Mouse (Mus musculus) lung, postnatal 0 days (tissue): ENCODE results near the gene Prkab1. TPM values are rescaled to one million over a fixed set of nuclear protein-coding genes. Genes with fewer than 3 reads are reported as not detected.

Experiments used
- ATAC-seq: fragments of 200-750 bp; cut with Nextera tagmentation; 2 replicates; pipeline ENCODE4 v1.8.0; 2017; ENCODE audit warnings: moderate library complexity
- DNase-seq: peaks from one replicate; pipeline ENCODE4 v3.0.0-alpha.2; 2016; ENCODE audit warnings: low spot score
- H3K27ac ChIP-seq: fragments of 300-500 bp; sonication (generic); 2 replicates; pipeline ENCODE4 v1.5.1; 2014; ENCODE audit warnings: antibody characterized with exemption, mild to moderate bottlenecking, low read length, mixed read lengths
- H3K27me3 ChIP-seq: fragments of 300-500 bp; sonication (generic); replicated peaks from 2 replicates; pipeline ENCODE4 v1.6.1; 2014; ENCODE audit warnings: low read length, mixed read lengths; ENCODE audit not compliant: insufficient read depth
- H3K36me3 ChIP-seq: fragments of 300-500 bp; sonication (generic); 2 replicates; pipeline ENCODE4 v1.6.1; 2014; ENCODE audit warnings: low read length, mixed read lengths; ENCODE audit not compliant: insufficient read depth
- H3K4me1 ChIP-seq: fragments of 300-500 bp; sonication (generic); 2 replicates; pipeline ENCODE4 v1.6.1; 2014; ENCODE audit warnings: antibody characterized with exemption, low read depth, low read length, mixed read lengths; ENCODE audit not compliant: insufficient read depth
- H3K4me2 ChIP-seq: fragments of 300-500 bp; sonication (generic); replicated peaks from 2 replicates; pipeline ENCODE4 v1.6.1; 2014; ENCODE audit warnings: low read depth, mild to moderate bottlenecking, low read length, moderate library complexity, mixed read lengths
- H3K4me3 ChIP-seq: fragments of 300-500 bp; sonication (generic); 2 replicates; pipeline ENCODE4 v1.5.1; 2014; ENCODE audit warnings: low read depth, low read length
- H3K9ac ChIP-seq: fragments of 300-500 bp; sonication (generic); replicated peaks from 2 replicates; pipeline ENCODE4 v1.6.1; 2014; ENCODE audit warnings: low read depth, mild to moderate bottlenecking
- H3K9me3 ChIP-seq: fragments of 300-500 bp; sonication (generic); 2 replicates; pipeline ENCODE4 v1.6.1; 2016; ENCODE audit warnings: low read length, mixed read lengths
- CTCF ChIP-seq: IDR thresholded peaks from 2 replicates; pipeline ENCODE4 v1.5.1; 2016; ENCODE audit warnings: antibody characterized with exemption, mild to moderate bottlenecking
- EP300 ChIP-seq: IDR thresholded peaks from 2 replicates; pipeline ENCODE4 v1.6.1; 2016; ENCODE audit warnings: antibody characterized with exemption, mild to moderate bottlenecking, control low read depth
- WGBS: fragments of 180-500 bp; shearing (Covaris S2); extraction: QIAGEN DNeasy Blood & Tissue Kit; methylation state at CpG from one replicate; pipeline ENCODE4 v1.1.7; 2014; 5-methylcytosine and 5-hydroxymethylcytosine counted together
- polyA plus RNA-seq: library from polyadenylated mRNA; unstranded; fragments of >200 nt; fragmentation: Nextera tagmentation; extraction: Ambion mirVana; gene quantifications from 2 replicates; pipeline ENCODE4 v1.2.1, GENCODE M21; 2015

Gene Prkab1
- polyA plus RNA-seq, 1 experiment from 2014 or later, result 80.6 TPM

DNA sequence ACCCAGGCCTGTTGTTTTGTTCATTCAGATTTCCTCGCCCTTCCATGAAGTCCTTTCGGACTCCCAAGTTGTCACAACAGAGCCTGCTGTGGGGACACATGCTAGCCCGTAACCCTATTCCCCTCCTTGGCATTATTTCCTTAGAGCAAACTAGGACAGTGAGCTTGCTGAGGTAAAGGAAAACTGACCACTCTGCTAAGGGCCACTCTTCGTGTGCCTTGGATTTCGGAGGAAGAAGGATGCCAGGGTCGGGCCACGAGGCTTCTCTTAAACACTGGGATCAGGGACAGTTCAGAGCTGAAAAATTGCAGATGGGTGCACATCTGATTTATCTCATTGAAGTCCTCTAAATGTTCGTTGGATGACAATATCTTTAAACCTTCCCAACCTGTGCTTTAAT is 21.3 kb upstream of the Prkab1 start:
- Histone ChIP-seq H3K27ac (no peak overlapping the region), H3K9me3 (no peaks in the 10 kb centered on the region), H3K4me1 (no peaks in the 10 kb centered on the region), H3K27me3 (no peaks in the 10 kb centered on the region), H3K4me3 (no peak overlapping the region), H3K9ac (no peak overlapping the region), H3K4me2 (no peak overlapping the region), H3K36me3 (no peaks in the 10 kb centered on the region)
- WGBS, result 84% methylated on average over 8 of the region's 8 CpGs
- DNase-seq (no peak), ATAC-seq (no peak)
- TF ChIP-seq EP300 (no peak), CTCF (no peak)

DNA sequence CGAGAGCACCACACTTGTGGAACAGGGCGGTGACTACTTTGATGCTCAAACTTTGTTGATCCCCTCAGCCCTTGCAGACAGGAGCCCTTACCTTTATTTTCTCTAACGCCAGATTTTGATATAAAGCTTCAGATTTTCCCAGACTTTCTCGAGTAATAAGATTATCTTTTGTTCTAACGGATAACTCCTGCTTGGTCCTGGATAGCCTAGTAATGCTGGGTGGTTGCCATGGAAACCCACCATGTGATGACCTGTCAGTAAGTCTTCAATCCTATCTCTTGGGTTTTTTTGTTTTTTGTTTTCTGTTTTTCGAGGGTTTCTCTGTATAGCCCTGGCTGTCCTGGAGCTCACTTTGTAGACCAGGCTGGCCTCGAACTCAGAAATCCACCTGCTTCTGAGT is 17.9 kb upstream of the Prkab1 start:
- H3K9me3 ChIP-seq, result no peaks in the 10 kb centered on the region
- no peak overlapping the region for H3K27ac ChIP-seq
- H3K4me2 ChIP-seq, result no peak overlapping the region
- ATAC-seq (no peak), DNase-seq (no peak)
- H3K4me1 ChIP-seq, result no peaks in the 10 kb centered on the region
- no peaks in the 10 kb centered on the region for H3K36me3 ChIP-seq
- H3K9ac ChIP-seq, result no peak overlapping the region
- WGBS, result 60% methylated on average over 7 of the region's 7 CpGs
- no peak overlapping the region for H3K4me3 ChIP-seq
- no peaks in the 10 kb centered on the region for H3K27me3 ChIP-seq
- TF ChIP-seq EP300 (no peak), CTCF (no peak)

DNA sequence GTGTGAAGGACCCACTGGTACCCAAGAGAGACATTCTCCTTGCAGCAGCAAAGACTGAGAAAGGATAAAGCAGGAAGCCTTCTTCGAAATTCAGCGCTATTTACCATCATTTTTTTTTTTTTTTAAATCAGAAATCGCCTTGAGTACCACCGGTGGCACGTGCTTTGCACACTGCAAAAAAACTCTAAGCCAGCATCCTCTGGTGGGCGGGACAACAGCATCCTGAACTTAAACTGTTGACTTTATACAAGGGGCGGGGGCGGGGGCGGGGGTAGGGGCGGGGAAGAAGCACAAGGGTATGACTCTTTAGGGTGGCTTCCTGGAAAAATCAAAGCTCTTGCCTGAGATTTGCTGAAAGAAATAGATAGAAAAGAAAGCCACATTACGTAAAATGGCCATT is 15.4 kb upstream of the Prkab1 start:
- ATAC-seq, result no peak
- H3K27ac ChIP-seq, result no peak overlapping the region
- H3K4me1 ChIP-seq, result no peaks in the 10 kb centered on the region
- H3K9me3 ChIP-seq, result no peaks in the 10 kb centered on the region
- peak overlapping the region; percentile 46 for H3K4me2 ChIP-seq
- no peak overlapping the region for H3K9ac ChIP-seq
- H3K4me3 ChIP-seq, result peak overlapping the region; percentile 8; the same call in 1 of the 2 replicates
- no peak for DNase-seq
- no peak for TF ChIP-seq CTCF
- no peak for TF ChIP-seq EP300
- H3K27me3 ChIP-seq, result no peaks in the 10 kb centered on the region
- WGBS, result 19% methylated on average over 11 of the region's 11 CpGs
- no peaks in the 10 kb centered on the region for H3K36me3 ChIP-seq

DNA sequence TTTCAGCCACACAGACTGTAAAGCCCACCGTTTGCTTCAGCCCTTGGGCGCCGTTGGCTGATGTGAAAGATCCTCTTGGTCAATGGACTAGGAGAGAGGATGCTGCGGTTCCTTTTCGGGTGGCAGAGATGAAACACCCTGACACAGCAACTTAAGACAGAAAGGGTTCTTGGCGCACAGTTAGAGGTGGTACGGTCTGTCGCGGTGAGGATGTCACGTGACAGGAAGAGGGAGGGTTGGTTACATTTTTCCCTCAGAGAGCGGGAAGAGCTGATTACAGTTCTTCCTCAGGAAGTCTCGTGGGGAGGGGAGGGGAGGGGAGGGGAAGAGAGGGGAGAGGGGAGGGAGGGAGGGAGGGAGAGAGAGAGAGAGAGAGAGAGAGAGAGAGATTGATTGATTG is 13.4 kb upstream of the Prkab1 start:
- Histone ChIP-seq H3K4me3 (no peak overlapping the region), H3K27ac (no peak overlapping the region), H3K9me3 (no peaks in the 10 kb centered on the region), H3K4me1 (no peaks in the 10 kb centered on the region), H3K4me2 (no peak overlapping the region), H3K9ac (no peak overlapping the region), H3K36me3 (no peaks in the 10 kb centered on the region), H3K27me3 (no peaks in the 10 kb centered on the region)
- DNase-seq (no peak), ATAC-seq (no peak)
- WGBS, result 52% methylated on average over 10 of the region's 12 CpGs
- TF ChIP-seq EP300, result no peak
- no peak for TF ChIP-seq CTCF

- no peaks in the 10 kb centered on the region for H3K9me3 ChIP-seq
- DNase-seq (no peak), ATAC-seq (no peak)
- no peaks in the 10 kb centered on the region for H3K27me3 ChIP-seq
- no peaks in the 10 kb centered on the region for H3K36me3 ChIP-seq
- H3K9ac ChIP-seq, result no peak overlapping the region
- no peak overlapping the region for H3K4me2 ChIP-seq
- no peak overlapping the region for H3K27ac ChIP-seq
- no peak overlapping the region for H3K4me3 ChIP-seq
- 66% methylated on average over 16 of the region's 16 CpGs for WGBS
- TF ChIP-seq EP300, result no peak
- no peak for TF ChIP-seq CTCF
- no peaks in the 10 kb centered on the region for H3K4me1 ChIP-seq
Measured at GRCm38 (mm10) chr5:116036465-116036864, 12.2 kb upstream of the Prkab1 start.

DNA sequence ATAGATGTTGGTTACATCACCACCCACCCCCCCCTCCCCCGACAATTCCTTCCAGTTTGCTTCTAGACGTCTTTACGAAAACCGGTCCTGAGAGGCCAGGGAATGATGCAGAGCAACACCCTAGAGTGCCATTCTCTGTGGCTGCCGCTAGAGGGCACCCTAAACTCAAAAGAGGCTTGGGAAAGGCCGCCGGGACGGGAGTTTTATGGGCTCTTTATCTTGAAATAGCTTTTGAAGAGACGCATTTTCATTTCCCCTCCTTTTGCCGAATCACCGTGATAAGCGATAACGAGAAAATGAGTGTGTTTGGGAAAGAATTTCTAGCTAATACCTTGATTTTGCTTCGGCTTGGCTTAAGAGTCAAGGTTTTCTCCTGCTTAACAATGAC is 6.9 kb upstream of the Prkab1 start:
- ATAC-seq (peak; percentile 42; the same call in 1 of the 2 replicates), DNase-seq (peak; percentile 84)
- no peaks in the 10 kb centered on the region for H3K9me3 ChIP-seq

GRCm38 (mm10) chr5:116030566-116031189 is 6.4 kb upstream of the Prkab1 start:
- no peak for TF ChIP-seq CTCF
- TF ChIP-seq EP300, result no peak
- no peak overlapping the region for H3K9ac ChIP-seq
- H3K27me3 ChIP-seq, result no peaks in the 10 kb centered on the region
- H3K27ac ChIP-seq, result no peak overlapping the region
- no peak for DNase-seq
- no peaks in the 10 kb centered on the region for H3K36me3 ChIP-seq
- 10% methylated on average over 19 of the region's 19 CpGs for WGBS
- no peaks in the 10 kb centered on the region for H3K9me3 ChIP-seq
- H3K4me1 ChIP-seq, result no peaks in the 10 kb centered on the region
- H3K4me2 ChIP-seq, result no peak overlapping the region
- no peak overlapping the region for H3K4me3 ChIP-seq
- ATAC-seq, result 0 out of 2 replicates have a peak, but pooled peaks have one; percentile 30

More for the DNA sequence above, 6.9 kb upstream of the Prkab1 start:
- no peak overlapping the region for H3K4me3 ChIP-seq
- H3K27me3 ChIP-seq, result no peaks in the 10 kb centered on the region
- no peak overlapping the region for H3K9ac ChIP-seq
- no peak overlapping the region for H3K4me2 ChIP-seq
- no peak overlapping the region for H3K27ac ChIP-seq
- 2% methylated on average over 14 of the region's 14 CpGs for WGBS
- H3K4me1 ChIP-seq, result no peaks in the 10 kb centered on the region
- no peaks in the 10 kb centered on the region for H3K36me3 ChIP-seq
- TF ChIP-seq CTCF (peak; percentile 88), EP300 (no peak)
